Mouse (Mus musculus) forebrain, postnatal 0 days (tissue): Measurements from ENCODE around the gene Gm49325. TPM values are rescaled to one million over a fixed set of nuclear protein-coding genes. Genes with fewer than 3 reads are reported as not detected.
A peak's percentile ranks its signal among the peaks of the same experiment; 100 is the strongest.

ENCODE experiments used
- ATAC-seq: fragments of 200-750 bp; cut with Nextera tagmentation; 2 replicates; pipeline ENCODE4 v1.8.0; 2017; ENCODE audit warnings: mild to moderate bottlenecking, moderate library complexity
- DNase-seq: peaks from one replicate; pipeline ENCODE4 v3.0.0-alpha.2; 2015
- H3K27ac ChIP-seq: fragments of 300-500 bp; sonication (generic); 2 replicates; pipeline ENCODE4 v1.5.1; 2014; ENCODE audit warnings: low read depth, mild to moderate bottlenecking, antibody characterized with exemption, low read length, moderate library complexity, mixed read lengths
- H3K27me3 ChIP-seq: fragments of 300-500 bp; sonication (generic); 2 replicates; pipeline ENCODE4 v1.6.1; 2014; ENCODE audit warnings: mild to moderate bottlenecking, low read length, mixed read lengths; ENCODE audit not compliant: insufficient read depth
- H3K36me3 ChIP-seq: fragments of 300-500 bp; sonication (generic); 2 replicates; pipeline ENCODE4 v1.6.1; 2014; ENCODE audit warnings: mild to moderate bottlenecking, moderate library complexity; ENCODE audit not compliant: insufficient read depth
- H3K4me1 ChIP-seq: fragments of 300-500 bp; sonication (generic); 2 replicates; pipeline ENCODE4 v1.6.1; 2014; ENCODE audit warnings: antibody characterized with exemption; ENCODE audit not compliant: insufficient read depth
- H3K4me2 ChIP-seq: fragments of 300-500 bp; sonication (generic); 2 replicates; pipeline ENCODE4 v1.6.1; 2014; ENCODE audit warnings: low read depth, mild to moderate bottlenecking, moderate library complexity
- H3K4me3 ChIP-seq: fragments of 300-500 bp; sonication (generic); 2 replicates; pipeline ENCODE4 v1.5.1; 2014; ENCODE audit warnings: low read depth, low read length, mixed read lengths
- H3K9ac ChIP-seq: fragments of 300-500 bp; sonication (generic); 2 replicates; pipeline ENCODE4 v1.6.1; 2014; ENCODE audit warnings: mild to moderate bottlenecking
- H3K9me3 ChIP-seq: fragments of 300-500 bp; sonication (generic); 2 replicates; pipeline ENCODE4 v1.6.1; 2016; ENCODE audit warnings: low read length
- CTCF ChIP-seq: sonication (generic); IDR thresholded peaks from 2 replicates; pipeline ENCODE4 v1.5.1; 2016; ENCODE audit warnings: antibody characterized with exemption, control low read depth, low read depth
- WGBS: fragments of 180-500 bp; shearing (Covaris S2); extraction: QIAGEN DNeasy Blood & Tissue Kit; methylation state at CpG from one replicate; pipeline ENCODE4 v1.1.7; 2014; 5-methylcytosine and 5-hydroxymethylcytosine counted together
- polyA plus RNA-seq: library from polyadenylated mRNA; unstranded; fragments of >200 nt; fragmentation: Nextera tagmentation; extraction: Ambion mirVana; gene quantifications from 2 replicates; pipeline ENCODE4 v1.2.1, GENCODE M21; 2015
- total RNA-seq: library from RNA; depleted of rRNA; stranded (reverse); fragments of >200 nt; gene quantifications from 2 replicates; pipeline ENCODE4 v1.2.3, GENCODE M21; 2014

The Gm49325 gene
- total and polyA plus RNA-seq, 2 experiments from 2014 or later = 27.7 TPM; not detected in 1

GRCm38 (mm10) chr10:77634452-77635231 is 28.6 kb downstream of the Gm49325 start:
- Histone ChIP-seq H3K4me3 (no peak overlapping the region), H3K4me1 (no peaks in the 10 kb centered on the region), H3K9ac (no peak overlapping the region), H3K9me3 (no peaks in the 10 kb centered on the region), H3K4me2 (no peak overlapping the region), H3K27ac (no peak overlapping the region), H3K27me3 (no peaks in the 10 kb centered on the region), H3K36me3 (peaks cover 28% of the 10 kb centered on the region)
- ATAC-seq (no peak), DNase-seq (no peak)
- WGBS = 51% methylated on average over 13 of the region's 13 CpGs
- no peak for TF ChIP-seq CTCF

GRCm38 (mm10) chr10:77636234-77636922 is 30.4 kb downstream of the Gm49325 start:
- TF ChIP-seq CTCF = no peak
- WGBS = 92% methylated on average over 7 of the region's 7 CpGs
- no peaks in the 10 kb centered on the region for H3K27me3 ChIP-seq
- H3K36me3 ChIP-seq = peaks cover 39% of the 10 kb centered on the region
- no peaks in the 10 kb centered on the region for H3K4me1 ChIP-seq
- H3K9ac ChIP-seq = no peak overlapping the region
- ATAC-seq (no peak), DNase-seq (no peak)
- no peak overlapping the region for H3K4me3 ChIP-seq
- no peak overlapping the region for H3K27ac ChIP-seq
- H3K4me2 ChIP-seq = no peak overlapping the region
- no peaks in the 10 kb centered on the region for H3K9me3 ChIP-seq

- no peak for TF ChIP-seq CTCF
- Histone ChIP-seq H3K9ac (no peak overlapping the region), H3K27me3 (no peaks in the 10 kb centered on the region), H3K4me3 (no peak overlapping the region), H3K36me3 (peaks cover 48% of the 10 kb centered on the region), H3K4me1 (no peaks in the 10 kb centered on the region), H3K4me2 (no peak overlapping the region), H3K9me3 (no peaks in the 10 kb centered on the region), H3K27ac (no peak overlapping the region)
- 67% methylated on average over 6 of the region's 6 CpGs for WGBS
- DNase-seq (no peak), ATAC-seq (no peak)
Observed at GRCm38 (mm10) chr10:77638956-77639355, 33.0 kb downstream of the Gm49325 start.

- no peak for DNase-seq
- 77% methylated on average over 7 of the region's 7 CpGs for WGBS
- H3K36me3 ChIP-seq = peaks cover 72% of the 10 kb centered on the region
- no peak overlapping the region for H3K9ac ChIP-seq
- no peaks in the 10 kb centered on the region for H3K4me1 ChIP-seq
- no peak for ATAC-seq
- H3K27me3 ChIP-seq = no peaks in the 10 kb centered on the region
- H3K9me3 ChIP-seq = no peaks in the 10 kb centered on the region
- no peak overlapping the region for H3K4me3 ChIP-seq
- no peak overlapping the region for H3K27ac ChIP-seq
- H3K4me2 ChIP-seq = no peak overlapping the region
- no peak for TF ChIP-seq CTCF
Observed at GRCm38 (mm10) chr10:77643160-77643559, 37.2 kb downstream of the Gm49325 start.

GRCm38 (mm10) chr10:77645571-77645970 is 39.6 kb downstream of the Gm49325 start:
- peaks cover 60% of the 10 kb centered on the region for H3K36me3 ChIP-seq
- ATAC-seq (no peak), DNase-seq (no peak)
- WGBS = 94% methylated on average over 5 of the region's 5 CpGs
- no peak overlapping the region for H3K9ac ChIP-seq
- H3K27me3 ChIP-seq = no peaks in the 10 kb centered on the region
- H3K4me2 ChIP-seq = no peak overlapping the region
- no peak overlapping the region for H3K27ac ChIP-seq
- H3K9me3 ChIP-seq = no peaks in the 10 kb centered on the region
- TF ChIP-seq CTCF = no peak
- H3K4me1 ChIP-seq = no peaks in the 10 kb centered on the region
- no peak overlapping the region for H3K4me3 ChIP-seq

GRCm38 (mm10) chr10:77647461-77647860 is 41.5 kb downstream of the Gm49325 start:
- no peak for TF ChIP-seq CTCF
- Histone ChIP-seq H3K9me3 (no peaks in the 10 kb centered on the region), H3K36me3 (peaks cover 45% of the 10 kb centered on the region), H3K27ac (no peak overlapping the region), H3K4me3 (no peak overlapping the region), H3K27me3 (no peaks in the 10 kb centered on the region), H3K4me1 (no peaks in the 10 kb centered on the region), H3K4me2 (no peak overlapping the region), H3K9ac (no peak overlapping the region)
- 57% methylated on average over 1 of the region's 1 CpGs for WGBS
- DNase-seq (no peak), ATAC-seq (peak; percentile 23)

- no peak for ATAC-seq
- no peaks in the 10 kb centered on the region for H3K27me3 ChIP-seq
- H3K4me1 ChIP-seq = no peaks in the 10 kb centered on the region
- WGBS = 79% methylated on average over 8 of the region's 8 CpGs
- DNase-seq = no peak
- peaks cover 44% of the 10 kb centered on the region for H3K36me3 ChIP-seq
- H3K4me3 ChIP-seq = no peak overlapping the region
- no peaks in the 10 kb centered on the region for H3K9me3 ChIP-seq
- H3K9ac ChIP-seq = no peak overlapping the region
- no peak overlapping the region for H3K27ac ChIP-seq
- TF ChIP-seq CTCF = no peak
- no peak overlapping the region for H3K4me2 ChIP-seq
Observed at GRCm38 (mm10) chr10:77647901-77648300, 41.9 kb downstream of the Gm49325 start.
